Mouse (Mus musculus): Measurements from ENCODE around the gene Olfr807. TPM values are rescaled to one million over a fixed set of nuclear protein-coding genes. Genes with fewer than 3 reads are reported as not detected.

Gene Olfr807
- polyA plus RNA-seq (2012; fragmentation: generic; extraction: Trizol): not detected
- long read RNA-seq, experiment 1: 0 reads
- long read RNA-seq, experiment 2: 0 reads

DNA sequence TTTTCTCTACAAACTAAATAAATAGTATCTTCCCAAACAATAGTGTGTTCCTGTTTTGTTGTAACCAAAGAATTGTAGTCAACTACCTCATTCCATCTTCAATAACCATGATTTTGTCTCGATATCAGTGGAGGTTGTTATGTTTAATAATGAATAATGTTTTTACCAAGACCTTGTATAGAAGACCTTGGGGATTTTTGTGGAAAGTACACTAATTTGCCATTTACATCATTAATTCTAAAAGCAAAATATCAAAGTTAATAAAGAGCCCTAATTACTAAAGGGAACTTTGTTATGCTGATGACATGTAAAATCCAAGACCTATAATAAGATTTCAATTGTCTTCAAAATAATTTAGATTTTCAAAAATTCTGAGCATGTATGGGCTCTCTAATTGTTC lies at the start of gene Olfr807:
Olfr807 (minus strand) TSS at position 101 of the 400 bp plus-strand sequence.
- Histone ChIP-seq H3K36me3 (ENCODE audit: control insufficient read depth, insufficient read depth) (no peaks in the 10 kb centered on the region), H3ac (ENCODE audit: control insufficient read depth, insufficient read length, low read depth) (no peak within 1 kb of the TSS), H3K79me3 (ENCODE audit: low read depth) (no peaks in the 10 kb centered on the region), H3K4me3 (ENCODE audit: insufficient read depth, poor library complexity, severe bottlenecking) (no peak within 1 kb of the TSS), H3K79me2 (ENCODE audit: control insufficient read depth, insufficient read depth) (no peaks in the 10 kb centered on the region), H3K27me3 (ENCODE audit: control insufficient read depth, insufficient read depth, insufficient read length) (no peaks in the 10 kb centered on the region)
- TF ChIP-seq USF1 (IDR thresholded peaks at IDR 0.05; ENCODE audit: low read depth) (no peak), FOSL1 (IDR thresholded peaks at IDR 0.05; ENCODE audit: insufficient read depth, low read length, poor library complexity, severe bottlenecking) (no peak), CTCF (IDR thresholded peaks at IDR 0.05; ENCODE audit: control insufficient read depth, insufficient read depth, insufficient read length) (no peak), MYOG (IDR thresholded peaks at IDR 0.05; ENCODE audit: control insufficient read depth, extremely low read depth, insufficient read length) (no peak), MAX (IDR thresholded peaks at IDR 0.05) (no peak), CEBPB (IDR thresholded peaks at IDR 0.05; ENCODE audit: low read depth) (no peak), MYOD1 (IDR thresholded peaks at IDR 0.05; ENCODE audit: control insufficient read depth, insufficient read length, low read depth) (no peak)

DNA sequence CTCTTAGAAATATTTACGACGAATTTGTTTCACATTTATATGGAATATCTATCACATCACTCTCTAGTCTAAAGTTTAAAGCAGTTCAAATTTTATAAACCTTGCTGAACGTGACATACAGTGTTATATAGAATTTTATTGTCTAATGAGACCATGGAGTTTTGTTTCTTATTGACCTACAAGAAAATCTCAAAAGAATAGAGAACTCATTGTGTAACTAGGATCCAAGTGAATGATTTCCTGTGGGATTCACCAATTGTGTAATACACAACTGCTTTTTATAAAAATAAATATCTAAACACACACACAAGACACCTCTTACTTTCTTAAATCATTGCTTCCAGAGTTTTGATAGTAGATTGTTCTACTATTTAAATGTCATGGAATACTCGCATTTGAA lies 46.7 kb upstream of the Olfr807 start, which contains the start of gene Olfr811:
Olfr811 (minus strand) TSS at position 101 of the 400 bp plus-strand sequence.
- Histone ChIP-seq H3K79me2 (ENCODE audit: control insufficient read depth, insufficient read depth) (no peaks in the 10 kb centered on the region), H3ac (ENCODE audit: control insufficient read depth, insufficient read length, low read depth) (no peak within 1 kb of the TSS), H3K36me3 (ENCODE audit: control insufficient read depth, insufficient read depth) (no peaks in the 10 kb centered on the region), H3K4me3 (ENCODE audit: insufficient read depth, poor library complexity, severe bottlenecking) (no peak within 1 kb of the TSS), H3K79me3 (ENCODE audit: low read depth) (no peaks in the 10 kb centered on the region), H3K27me3 (ENCODE audit: control insufficient read depth, insufficient read depth, insufficient read length) (no peaks in the 10 kb centered on the region)
- no peak for TF ChIP-seq MYOG (IDR thresholded peaks at IDR 0.05; ENCODE audit: control insufficient read depth, extremely low read depth, insufficient read length)
- no peak for TF ChIP-seq MYOD1 (IDR thresholded peaks at IDR 0.05; ENCODE audit: control insufficient read depth, insufficient read length, low read depth)
- TF ChIP-seq MAX (IDR thresholded peaks at IDR 0.05): no peak
- TF ChIP-seq CTCF (IDR thresholded peaks at IDR 0.05; ENCODE audit: control insufficient read depth, insufficient read depth, insufficient read length): no peak
- no peak for TF ChIP-seq CEBPB (IDR thresholded peaks at IDR 0.05; ENCODE audit: low read depth)
- no peak for TF ChIP-seq USF1 (IDR thresholded peaks at IDR 0.05; ENCODE audit: low read depth)

DNA sequence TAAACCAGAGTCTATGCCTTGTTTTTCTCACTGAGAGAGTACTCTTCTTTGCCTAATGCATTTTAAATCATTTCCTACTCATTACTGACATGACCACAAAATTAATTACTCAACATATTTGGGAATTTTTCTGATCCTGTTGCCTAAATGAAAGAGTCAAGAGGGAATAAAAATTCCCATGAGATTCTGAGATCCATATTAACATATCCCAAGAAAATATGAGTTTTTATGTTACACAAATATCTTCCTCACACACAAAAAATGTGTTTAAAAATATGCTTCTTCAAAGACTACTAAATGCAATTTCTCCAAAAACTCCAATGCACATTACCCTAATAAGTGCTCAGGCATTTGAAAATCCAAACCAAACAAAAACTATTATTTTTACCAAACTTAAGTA lies 37.2 kb upstream of the Olfr807 start, which contains the start of gene Olfr810:
Olfr810 (minus strand) TSS at position 101 of the 400 bp plus-strand sequence.
- H3K4me3 ChIP-seq (ENCODE audit: insufficient read depth, poor library complexity, severe bottlenecking): no peak within 1 kb of the TSS
- H3K79me3 ChIP-seq (ENCODE audit: low read depth): no peaks in the 10 kb centered on the region
- no peak within 1 kb of the TSS for H3ac ChIP-seq (ENCODE audit: control insufficient read depth, insufficient read length, low read depth)
- H3K27me3 ChIP-seq (ENCODE audit: control insufficient read depth, insufficient read depth, insufficient read length): no peaks in the 10 kb centered on the region
- TF ChIP-seq MYOD1 (IDR thresholded peaks at IDR 0.05; ENCODE audit: control insufficient read depth, insufficient read length, low read depth) (no peak), FOSL1 (IDR thresholded peaks at IDR 0.05; ENCODE audit: insufficient read depth, low read length, poor library complexity, severe bottlenecking) (no peak), MAX (IDR thresholded peaks at IDR 0.05) (no peak), CEBPB (IDR thresholded peaks at IDR 0.05; ENCODE audit: low read depth) (no peak), MYOG (IDR thresholded peaks at IDR 0.05; ENCODE audit: control insufficient read depth, extremely low read depth, insufficient read length) (no peak), CTCF (IDR thresholded peaks at IDR 0.05; ENCODE audit: control insufficient read depth, insufficient read depth, insufficient read length) (no peak)
- H3K36me3 ChIP-seq (ENCODE audit: control insufficient read depth, insufficient read depth): no peaks in the 10 kb centered on the region
- no peaks in the 10 kb centered on the region for H3K79me2 ChIP-seq (ENCODE audit: control insufficient read depth, insufficient read depth)

DNA sequence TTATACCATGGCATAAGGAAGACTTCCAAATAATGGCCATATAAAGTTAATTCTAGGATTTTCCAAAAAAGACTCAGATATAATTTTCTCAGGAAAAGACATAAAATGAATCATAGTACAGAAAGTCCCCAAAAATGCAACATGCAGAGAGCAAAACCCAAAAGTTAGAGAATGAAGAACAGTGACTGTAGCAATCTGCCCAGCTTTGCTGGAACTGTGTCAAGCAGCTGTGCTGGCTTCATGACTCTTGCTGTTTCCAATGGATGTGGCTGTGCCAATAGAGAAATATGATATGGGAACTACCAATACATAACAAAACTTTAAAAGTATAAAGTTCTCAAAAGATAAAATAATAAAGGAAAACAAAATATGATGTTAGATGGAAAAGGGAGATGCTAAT lies 20.5 kb upstream of the Olfr807 start:
- TF ChIP-seq MYOG (IDR thresholded peaks at IDR 0.05; ENCODE audit: control insufficient read depth, extremely low read depth, insufficient read length): no peak
- peak; percentile 15 for TF ChIP-seq MYOD1 (IDR thresholded peaks at IDR 0.05; ENCODE audit: control insufficient read depth, insufficient read length, low read depth)
- Histone ChIP-seq H3K79me2 (ENCODE audit: control insufficient read depth, insufficient read depth) (no peaks in the 10 kb centered on the region), H3K79me3 (ENCODE audit: low read depth) (no peaks in the 10 kb centered on the region), H3K27me3 (ENCODE audit: control insufficient read depth, insufficient read depth, insufficient read length) (no peaks in the 10 kb centered on the region), H3K36me3 (ENCODE audit: control insufficient read depth, insufficient read depth) (no peaks in the 10 kb centered on the region), H3ac (ENCODE audit: control insufficient read depth, insufficient read length, low read depth) (no peak overlapping the region), H3K4me3 (ENCODE audit: insufficient read depth, poor library complexity, severe bottlenecking) (no peak overlapping the region)

DNA sequence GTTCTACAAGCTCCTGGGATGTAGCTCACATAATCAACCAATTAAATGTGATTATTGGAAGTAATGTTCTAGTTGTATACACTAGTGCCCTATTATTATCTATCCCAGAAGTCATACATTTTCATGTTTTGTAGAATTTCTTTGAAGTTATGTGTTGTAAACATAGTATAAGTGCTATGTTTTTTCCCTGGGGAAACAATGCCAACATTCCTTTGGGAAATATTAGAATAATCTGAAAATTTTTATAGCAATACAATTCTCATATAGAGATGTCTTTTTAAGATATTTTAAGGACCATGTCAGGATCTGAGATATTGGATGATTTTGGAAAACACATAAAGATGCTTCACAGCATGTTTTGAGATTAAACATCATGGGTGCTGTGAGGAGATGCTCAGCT lies 16.7 kb upstream of the Olfr807 start, which contains the start of gene Olfr809:
Olfr809 (plus strand) TSS at position 301 of the 400 bp plus-strand sequence.
- no peaks in the 10 kb centered on the region for H3K79me2 ChIP-seq (ENCODE audit: control insufficient read depth, insufficient read depth)
- H3K27me3 ChIP-seq (ENCODE audit: control insufficient read depth, insufficient read depth, insufficient read length): no peaks in the 10 kb centered on the region
- TF ChIP-seq USF1 (IDR thresholded peaks at IDR 0.05; ENCODE audit: low read depth): no peak
- no peak for TF ChIP-seq MYOG (IDR thresholded peaks at IDR 0.05; ENCODE audit: control insufficient read depth, extremely low read depth, insufficient read length)
- no peak for TF ChIP-seq MAX (IDR thresholded peaks at IDR 0.05)
- TF ChIP-seq MYOD1 (IDR thresholded peaks at IDR 0.05; ENCODE audit: control insufficient read depth, insufficient read length, low read depth): no peak
- no peak for TF ChIP-seq CEBPB (IDR thresholded peaks at IDR 0.05; ENCODE audit: low read depth)
- TF ChIP-seq CTCF (IDR thresholded peaks at IDR 0.05; ENCODE audit: control insufficient read depth, insufficient read depth, insufficient read length): no peak
- TF ChIP-seq FOSL1 (IDR thresholded peaks at IDR 0.05; ENCODE audit: insufficient read depth, low read length, poor library complexity, severe bottlenecking): no peak
- H3K4me3 ChIP-seq (ENCODE audit: insufficient read depth, poor library complexity, severe bottlenecking): no peak within 1 kb of the TSS
- no peak within 1 kb of the TSS for H3ac ChIP-seq (ENCODE audit: control insufficient read depth, insufficient read length, low read depth)
- no peaks in the 10 kb centered on the region for H3K36me3 ChIP-seq (ENCODE audit: control insufficient read depth, insufficient read depth)
- no peaks in the 10 kb centered on the region for H3K79me3 ChIP-seq (ENCODE audit: low read depth)

DNA sequence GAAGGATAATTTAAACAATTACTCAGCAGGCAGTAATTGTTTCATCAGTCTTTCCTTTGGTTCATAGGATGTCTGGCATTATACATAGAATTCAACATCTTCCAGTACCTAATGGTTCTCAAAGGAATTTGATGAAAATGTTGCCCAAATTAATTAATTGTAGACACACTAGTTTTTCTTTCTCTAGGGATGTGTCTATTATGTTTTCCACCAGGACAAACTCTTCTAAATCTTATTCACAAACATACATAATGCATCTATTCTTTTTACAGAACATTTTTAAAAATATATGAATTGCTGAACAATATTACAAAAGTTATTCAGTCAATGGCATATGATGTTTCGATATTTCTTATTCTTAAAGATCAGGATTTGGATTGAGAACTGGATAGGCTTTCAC lies 7.6 kb upstream of the Olfr807 start, which contains the start of gene Olfr808:
Olfr808 (plus strand) TSS at position 301 of the 400 bp plus-strand sequence.
- Histone ChIP-seq H3K27me3 (ENCODE audit: control insufficient read depth, insufficient read depth, insufficient read length) (no peaks in the 10 kb centered on the region), H3K79me3 (ENCODE audit: low read depth) (no peaks in the 10 kb centered on the region), H3K4me3 (ENCODE audit: insufficient read depth, poor library complexity, severe bottlenecking) (no peak within 1 kb of the TSS), H3ac (ENCODE audit: control insufficient read depth, insufficient read length, low read depth) (no peak within 1 kb of the TSS), H3K36me3 (ENCODE audit: control insufficient read depth, insufficient read depth) (no peaks in the 10 kb centered on the region), H3K79me2 (ENCODE audit: control insufficient read depth, insufficient read depth) (no peaks in the 10 kb centered on the region)
- TF ChIP-seq MYOD1 (IDR thresholded peaks at IDR 0.05; ENCODE audit: control insufficient read depth, insufficient read length, low read depth): no peak
- TF ChIP-seq MYOG (IDR thresholded peaks at IDR 0.05; ENCODE audit: control insufficient read depth, extremely low read depth, insufficient read length): no peak
- TF ChIP-seq FOSL1 (IDR thresholded peaks at IDR 0.05; ENCODE audit: insufficient read depth, low read length, poor library complexity, severe bottlenecking): no peak
